Mouse (Mus musculus) inflammation-experienced regulatory T-cells, adult 6 months (primary cell): ENCODE measurements around the gene Bola2. TPM values are rescaled to one million over a fixed set of nuclear protein-coding genes. Genes with fewer than 3 reads are reported as not detected.
A peak's percentile ranks its signal among the peaks of the same experiment; 100 is the strongest.

ENCODE experiments used
- ATAC-seq: one replicate; pipeline ENCODE4 v1.8.0; 2017
- polyA plus RNA-seq, 3 experiments: library from polyadenylated mRNA; unstranded; fragments of 100-300 nt; shearing (Covaris generic); gene quantifications; one replicate each; pipeline ENCODE4 v1.2.1; 2017

Gene Bola2
- polyA plus RNA-seq, 3 experiments from 2014 or later: 89.3 to 196 (median 149) TPM

- no peak for ATAC-seq
These were observed 4.5 kb upstream of the Bola2 start for GRCm38 (mm10) chr7:126690737-126691136.

GRCm38 (mm10) chr7:126691676-126692075 is 3.5 kb upstream of the Bola2 start:
- no peak for ATAC-seq

GRCm38 (mm10) chr7:126692426-126692825 is 2.8 kb upstream of the Bola2 start:
- no peak for ATAC-seq

- no peak for ATAC-seq
These were observed 1.9 kb upstream of the Bola2 start for GRCm38 (mm10) chr7:126693256-126693655.

DNA sequence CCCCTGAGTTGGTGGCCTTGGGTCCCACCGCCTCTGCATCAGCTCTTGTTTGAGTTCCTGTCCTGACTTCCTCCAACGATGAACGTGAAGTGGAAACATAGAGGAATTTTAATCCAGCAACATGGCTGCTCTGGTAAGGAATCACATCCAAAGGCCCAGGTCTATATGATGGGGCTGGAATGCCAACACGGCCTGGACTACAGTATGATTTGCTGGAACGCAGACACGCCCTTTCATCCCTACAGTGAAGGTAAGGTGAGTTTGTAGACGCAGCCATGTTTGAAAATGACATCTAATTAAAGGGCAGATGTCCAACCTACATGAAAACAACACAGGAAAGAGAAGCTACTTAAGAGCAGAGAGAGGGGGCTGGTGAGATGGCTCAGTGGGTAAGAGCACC is 1.4 kb upstream of the Bola2 start:
- ATAC-seq: no peak

- ATAC-seq: no peak
These were observed 655 bp upstream of the Bola2 start for GRCm38 (mm10) chr7:126694441-126695051.

GRCm38 (mm10) chr7:126695631-126696207 is 518 bp downstream of the Bola2 start, which contains the start of gene Slx1b:
Slx1b (minus strand) TSS chr7:126695784.
- ATAC-seq: peak; percentile 85

- no peak for ATAC-seq
These were observed 1.1 kb downstream of the Bola2 start for GRCm38 (mm10) chr7:126696303-126696702.

DNA sequence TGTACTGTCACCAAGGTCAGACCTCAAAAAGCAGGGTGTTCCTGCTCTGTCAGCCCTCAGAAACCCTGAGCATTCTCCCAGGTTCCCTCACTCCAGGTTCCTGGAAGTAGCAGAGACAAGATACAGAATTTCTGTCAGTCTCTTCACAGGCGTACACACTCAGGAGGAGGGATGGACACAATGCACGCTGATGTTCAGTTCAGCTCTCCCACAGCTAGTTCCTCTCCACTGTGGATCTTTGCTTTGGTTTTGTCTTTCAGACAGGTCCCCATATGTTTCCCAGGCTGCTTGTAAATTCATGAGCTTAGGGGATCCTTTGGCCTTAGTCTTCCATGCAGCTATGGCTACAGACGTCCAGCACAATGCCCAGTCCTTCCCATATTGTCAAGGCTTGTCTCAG is 1.7 kb downstream of the Bola2 start:
- ATAC-seq: no peak

DNA sequence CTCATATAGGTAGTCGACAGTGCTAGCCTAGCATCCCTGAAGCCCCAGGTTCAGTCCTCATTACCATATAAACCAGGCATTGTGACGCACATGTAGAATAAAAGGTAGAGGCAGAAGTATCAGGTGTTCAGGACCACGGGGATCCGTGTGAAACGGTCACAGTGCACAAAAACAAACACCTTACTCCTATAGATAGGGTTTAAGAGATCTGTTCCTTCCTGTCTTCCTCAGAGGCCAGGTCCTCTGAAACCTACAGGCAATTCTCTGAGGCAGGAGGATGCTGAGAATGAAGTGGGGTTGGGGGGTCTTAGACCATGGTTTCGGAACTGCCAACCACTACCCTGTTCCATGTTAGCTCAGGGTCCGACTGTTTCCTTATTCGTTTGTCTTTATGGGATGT is 2.6 kb downstream of the Bola2 start:
- no peak for ATAC-seq

- no peak for ATAC-seq
These were observed 5.1 kb downstream of the Bola2 start for GRCm38 (mm10) chr7:126700063-126701015.

DNA sequence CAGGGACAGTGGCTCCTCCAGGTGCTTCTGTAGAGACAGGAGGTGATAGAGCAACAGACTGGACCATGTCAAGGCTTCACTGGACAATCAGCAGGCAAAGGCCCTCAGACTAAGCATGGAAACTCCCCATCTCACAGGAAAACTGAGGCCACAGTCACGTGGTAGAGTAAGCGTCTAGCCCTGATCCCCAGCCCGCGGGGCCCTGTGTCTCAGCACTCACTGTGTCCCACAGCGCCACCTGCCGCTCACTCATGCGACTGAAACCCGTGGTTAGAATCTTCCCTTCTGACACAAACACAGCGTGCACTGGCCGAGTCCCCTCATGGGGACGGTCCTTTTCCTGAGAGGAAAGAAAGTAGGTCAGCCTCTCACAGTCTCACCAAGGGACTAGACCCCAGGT is 5.9 kb downstream of the Bola2 start:
- ATAC-seq: peak; percentile 30

GRCm38 (mm10) chr7:126701559-126702357 is 6.6 kb downstream of the Bola2 start:
- ATAC-seq: no peak

- ATAC-seq: peak; percentile 64
These were observed 7.2 kb downstream of the Bola2 start for GRCm38 (mm10) chr7:126702358-126702757.

- ATAC-seq: no peak
These were observed 7.9 kb downstream of the Bola2 start for GRCm38 (mm10) chr7:126702861-126703756.

GRCm38 (mm10) chr7:126703757-126704077 is 8.5 kb downstream of the Bola2 start:
- ATAC-seq: no peak

GRCm38 (mm10) chr7:126704121-126704980 is 9.2 kb downstream of the Bola2 start:
- peak; percentile 50 for ATAC-seq

GRCm38 (mm10) chr7:126707442-126708174 is 12.4 kb downstream of the Bola2 start, which contains the start of gene Coro1a:
Coro1a (minus strand) TSS chr7:126707787.
- peak; percentile 51 for ATAC-seq

GRCm38 (mm10) chr7:126708175-126708952 is 13.2 kb downstream of the Bola2 start:
- ATAC-seq: peak; percentile 5
